Mouse (Mus musculus): ENCODE data around the gene Zfp981.

DNA sequence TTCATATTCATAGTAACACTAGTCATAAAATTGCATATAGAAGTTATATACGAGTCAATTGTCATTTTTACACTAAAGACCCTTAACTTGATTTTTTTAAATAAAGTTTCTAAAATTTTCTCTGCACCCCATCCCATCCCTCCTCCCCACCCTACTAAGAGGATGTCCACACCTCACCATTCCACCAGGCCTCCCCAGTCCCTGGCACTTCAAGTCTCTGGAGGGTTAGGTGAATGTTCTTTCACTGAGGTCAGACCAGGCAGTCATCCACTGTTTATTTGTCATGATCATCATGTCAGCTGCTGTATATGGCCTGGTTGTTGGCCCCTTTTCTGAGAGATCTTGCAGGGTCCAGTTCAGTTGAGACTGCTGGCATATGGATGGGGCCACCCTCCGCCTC is 18.9 kb downstream of the Zfp981 start:
- TF ChIP-seq POLR2A (IDR thresholded peaks at IDR 0.05; ENCODE audit: borderline replicate concordance, control insufficient read depth, low read depth, low read length): no peak
- no peak for TF ChIP-seq CTCF (IDR thresholded peaks at IDR 0.05; ENCODE audit: control insufficient read depth, insufficient read depth, low read length)

Data from bone marrow, adult 2 months (tissue).